Mouse (Mus musculus): ENCODE measurements around the gene Slc1a4. TPM values are rescaled to one million over a fixed set of nuclear protein-coding genes. Genes with fewer than 3 reads are reported as not detected.
A peak's percentile ranks its signal among the peaks of the same experiment; 100 is the strongest.

Gene Slc1a4
- polyA plus RNA-seq (2015; fragmentation: Nextera tagmentation; extraction: Ambion mirVana): 5.6 and 6.1 TPM in 2 replicates

- peak; percentile 97 for DNase-seq (ENCODE audit: low spot score)
Measured at GRCm38 (mm10) chr11:20332561-20333514, at the start of gene Slc1a4. Slc1a4 (minus strand) TSS chr11:20332713.

DNA sequence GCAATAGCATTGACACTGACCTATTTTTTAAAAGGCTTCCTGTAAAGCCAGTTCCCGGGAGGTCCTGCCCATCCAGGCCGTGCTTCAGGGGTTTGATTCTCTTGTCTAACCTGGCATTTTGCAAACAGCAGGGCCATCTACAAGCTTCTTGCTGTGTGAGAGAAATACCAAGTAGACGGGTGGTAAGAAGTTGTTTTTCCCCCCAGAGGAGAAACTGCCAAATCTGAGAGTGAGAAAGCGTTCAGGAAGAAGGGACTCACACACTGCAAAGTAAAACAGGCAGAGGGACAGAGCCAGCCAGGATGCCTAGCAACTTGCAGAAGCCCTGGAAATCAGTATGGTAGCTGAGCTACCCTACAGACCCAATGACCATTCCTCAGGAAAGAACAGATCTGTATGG is 47.6 kb upstream of the Slc1a4 start:
- no peak for DNase-seq (ENCODE audit: low spot score)

GRCm38 (mm10) chr11:20376642-20377041 is 44.1 kb upstream of the Slc1a4 start:
- DNase-seq (ENCODE audit: low spot score): no peak

GRCm38 (mm10) chr11:20372616-20373211 is 40.2 kb upstream of the Slc1a4 start:
- no peak for DNase-seq (ENCODE audit: low spot score)

GRCm38 (mm10) chr11:20370486-20370885 is 38.0 kb upstream of the Slc1a4 start:
- DNase-seq (ENCODE audit: low spot score): no peak

GRCm38 (mm10) chr11:20366456-20366855 is 33.9 kb upstream of the Slc1a4 start:
- DNase-seq (ENCODE audit: low spot score): no peak

GRCm38 (mm10) chr11:20361354-20361753 is 28.8 kb upstream of the Slc1a4 start:
- no peak for DNase-seq (ENCODE audit: low spot score)

DNA sequence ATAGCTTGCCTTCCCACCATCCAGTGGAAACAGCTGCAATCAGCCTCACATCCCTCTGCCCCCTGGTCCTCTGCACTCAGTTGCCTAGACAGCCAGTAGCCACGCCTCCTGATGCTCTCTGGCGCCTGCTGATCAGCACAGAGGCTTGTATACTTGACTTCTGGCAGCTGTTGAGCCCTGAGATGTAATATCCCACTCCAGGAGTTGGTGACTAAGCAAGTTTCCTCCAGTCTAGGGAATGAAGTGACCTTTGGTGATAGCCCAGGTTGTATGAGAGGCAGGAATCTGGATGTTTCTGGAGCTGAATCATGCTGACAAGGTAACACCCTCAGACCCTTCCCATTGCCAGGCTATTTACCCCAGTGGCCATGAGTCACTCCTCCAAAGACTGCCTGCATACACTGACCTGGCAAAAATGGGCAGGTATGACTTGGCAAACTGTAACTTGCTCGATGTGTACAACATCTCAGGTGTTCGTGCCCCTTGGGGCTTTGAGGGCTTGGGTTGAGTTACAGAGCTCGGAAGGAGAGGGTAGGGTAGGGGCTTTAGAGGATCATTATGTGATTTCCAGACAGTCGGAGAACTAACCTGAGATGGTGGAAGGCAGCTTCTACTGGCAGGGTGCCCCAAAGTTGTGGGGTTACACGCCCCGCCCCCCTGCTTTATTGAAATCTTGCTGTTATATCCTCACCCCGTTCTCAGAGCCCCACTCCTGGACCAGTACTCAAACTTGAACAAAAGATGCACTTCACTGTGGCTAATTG is 25.4 kb upstream of the Slc1a4 start:
- DNase-seq (ENCODE audit: low spot score): no peak

- no peak for DNase-seq (ENCODE audit: low spot score)
Measured at GRCm38 (mm10) chr11:20348466-20348865, 16.0 kb upstream of the Slc1a4 start.

DNA sequence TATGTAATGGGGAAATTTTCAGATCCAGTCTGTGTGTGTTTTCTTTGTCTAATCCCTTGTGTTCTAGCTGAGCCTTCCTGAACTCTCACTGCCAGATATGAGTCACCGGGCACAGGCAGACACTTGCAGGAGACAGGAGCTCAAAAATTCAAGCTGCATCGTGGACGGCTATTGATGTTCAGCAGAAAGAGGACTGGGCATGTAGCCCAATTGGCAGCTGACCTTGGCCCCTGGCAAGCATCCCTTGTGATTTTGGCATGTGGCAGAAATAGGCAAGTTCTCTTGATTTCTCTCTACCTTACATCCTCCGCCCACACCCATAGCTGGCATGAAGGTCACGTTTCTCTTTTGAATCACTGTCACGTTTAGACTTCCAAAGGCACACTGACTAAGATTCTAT is 15.0 kb upstream of the Slc1a4 start:
- DNase-seq (ENCODE audit: low spot score): no peak

DNA sequence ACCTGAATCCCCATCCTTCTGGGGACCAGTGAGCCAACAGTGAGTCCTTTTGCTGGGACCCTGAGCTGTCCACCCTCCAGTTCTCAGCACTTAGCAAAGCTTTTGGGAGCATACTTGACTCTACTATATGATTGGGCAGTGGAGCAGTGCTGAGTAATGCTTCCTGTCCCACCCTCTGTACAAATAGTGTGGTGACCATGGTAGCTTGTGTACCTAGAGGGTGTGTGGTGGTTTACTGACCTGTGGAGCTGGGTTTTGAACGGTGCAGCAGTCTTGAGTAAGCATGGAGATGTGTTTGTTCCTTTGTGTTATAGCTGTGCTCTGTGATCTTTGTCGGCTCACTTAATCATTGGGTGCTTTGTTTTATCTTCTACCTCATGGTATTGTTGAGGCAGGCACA is 13.9 kb upstream of the Slc1a4 start:
- DNase-seq (ENCODE audit: low spot score): no peak

- no peak for DNase-seq (ENCODE audit: low spot score)
Measured at GRCm38 (mm10) chr11:20343952-20344351, 11.4 kb upstream of the Slc1a4 start.

- DNase-seq (ENCODE audit: low spot score): no peak
Measured at GRCm38 (mm10) chr11:20341598-20341997, 9.1 kb upstream of the Slc1a4 start.

DNA sequence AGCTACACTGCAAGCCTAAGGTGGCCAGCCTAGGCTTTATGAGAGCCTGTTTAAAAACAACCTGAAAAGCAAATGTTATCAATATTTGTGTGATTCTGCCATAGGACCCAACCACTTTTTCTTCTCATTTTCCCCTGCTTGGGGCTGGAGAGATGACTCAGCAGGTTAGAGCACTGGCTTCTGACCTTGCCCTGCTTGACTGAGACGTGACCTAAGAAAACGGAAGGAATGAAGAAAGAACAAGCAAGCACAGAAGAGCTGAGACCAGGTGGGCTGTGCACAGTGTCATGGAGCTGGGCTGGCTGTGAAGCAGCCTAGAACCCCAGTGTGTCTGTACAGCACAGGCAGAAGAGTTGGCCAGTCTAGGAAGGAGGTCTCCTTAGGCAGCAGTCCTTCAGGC is 6.2 kb upstream of the Slc1a4 start:
- DNase-seq (ENCODE audit: low spot score): no peak

GRCm38 (mm10) chr11:20334301-20334700 is 1.8 kb upstream of the Slc1a4 start:
- DNase-seq (ENCODE audit: low spot score): no peak

GRCm38 (mm10) chr11:20331690-20332537 is 599 bp downstream of the Slc1a4 start:
- DNase-seq (ENCODE audit: low spot score): no peak

DNA sequence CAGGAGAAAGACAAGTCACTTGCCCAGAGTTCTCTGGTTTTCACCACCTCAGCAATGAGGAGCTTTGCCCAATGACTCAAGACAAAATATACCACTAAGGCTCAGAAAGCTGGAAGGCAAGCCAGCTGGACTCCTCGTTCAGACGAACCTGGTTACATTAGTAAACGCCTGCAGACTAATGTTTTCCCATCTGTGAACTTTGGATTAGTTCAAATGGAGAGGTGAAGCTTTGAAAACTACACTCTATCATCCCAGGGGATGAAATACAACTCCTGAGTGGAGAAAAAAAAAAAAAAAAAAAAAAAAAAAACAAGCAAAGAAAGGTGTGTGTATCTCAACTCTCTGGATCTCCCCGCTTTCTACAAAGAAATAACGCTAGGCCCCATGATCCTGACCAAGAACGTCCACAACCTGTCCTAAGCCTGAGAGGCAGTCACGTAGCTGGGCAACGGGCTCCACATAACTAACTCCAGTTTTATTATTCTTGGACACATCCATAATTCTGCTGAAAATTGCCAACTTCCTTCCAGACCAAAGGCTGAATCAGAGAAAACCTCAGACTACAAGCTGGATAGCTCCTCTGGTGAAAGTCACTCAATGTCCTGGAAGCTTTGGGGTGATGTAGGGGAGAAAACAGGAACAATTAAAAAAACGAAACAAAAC is 1.4 kb downstream of the Slc1a4 start:
- DNase-seq (ENCODE audit: low spot score): no peak

GRCm38 (mm10) chr11:20329711-20330110 is 2.8 kb downstream of the Slc1a4 start:
- no peak for DNase-seq (ENCODE audit: low spot score)

DNA sequence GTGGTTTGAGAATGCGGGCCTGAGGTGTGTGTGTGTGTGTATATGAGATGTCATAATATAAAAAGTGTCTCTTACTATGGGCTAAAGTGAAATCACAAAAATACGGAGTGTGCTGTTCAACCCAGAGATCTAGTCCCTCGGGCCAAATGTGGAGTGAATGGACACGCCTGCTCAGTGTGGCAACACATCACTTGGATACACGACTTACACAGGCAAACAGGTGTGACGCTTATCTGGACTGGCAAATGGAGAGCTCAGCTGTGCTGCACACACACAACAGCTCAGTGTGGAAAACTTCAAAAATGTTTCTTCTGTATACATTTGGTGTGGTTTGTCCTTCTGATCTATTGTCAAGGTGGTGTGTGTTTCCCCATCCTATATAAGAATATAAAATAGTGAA is 3.7 kb downstream of the Slc1a4 start:
- DNase-seq (ENCODE audit: low spot score): peak; percentile 16

DNA sequence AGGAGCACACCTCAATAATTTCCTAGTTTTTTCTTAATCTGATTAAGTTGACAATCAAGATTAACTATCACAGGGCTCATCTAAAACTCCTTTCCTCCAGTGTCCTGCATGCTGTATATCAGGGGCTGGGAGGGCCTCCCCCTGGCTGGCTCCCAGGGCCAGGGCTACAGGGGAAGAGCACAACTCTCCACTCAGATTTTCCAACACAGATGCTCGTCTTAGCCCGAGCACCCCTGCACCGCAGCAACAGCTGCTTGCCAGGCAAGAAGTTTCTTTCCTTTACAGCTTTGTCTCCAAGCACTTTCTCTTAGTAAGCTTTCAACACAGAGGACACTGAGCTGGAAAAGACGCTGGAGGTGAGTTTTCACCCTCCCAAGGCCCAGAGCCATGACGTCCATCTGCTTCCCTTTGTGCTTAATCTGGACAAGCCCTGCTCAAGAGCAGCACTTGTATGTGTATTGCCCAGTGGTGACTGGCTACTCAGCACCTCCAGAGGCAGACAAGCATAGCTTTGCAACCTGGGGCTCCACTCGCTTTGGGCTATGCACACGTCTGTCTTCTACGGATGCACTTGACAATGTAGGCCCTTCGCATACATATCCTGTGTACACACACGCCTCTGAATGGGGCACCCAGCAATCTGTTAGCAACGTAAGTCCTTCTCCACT is 6.1 kb downstream of the Slc1a4 start:
- no peak for DNase-seq (ENCODE audit: low spot score)

All from thymus, postnatal 0 days (tissue).